Mouse (Mus musculus) lung, adult 2 months (tissue): Measurements from ENCODE around the gene Ngly1.

Source experiments
- CTCF ChIP-seq: fragments of 200-500 bp; IDR thresholded peaks from 2 replicates; pipeline ENCODE4 v1.5.1; 2011; ENCODE audit warnings: mild to moderate bottlenecking, low read length, control low read depth; ENCODE audit not compliant: insufficient read depth
- POLR2A ChIP-seq: fragments of 200-500 bp; IDR thresholded peaks from 2 replicates; pipeline ENCODE4 v1.6.1; 2011; ENCODE audit warnings: low read depth, mild to moderate bottlenecking, control low read depth, low read length, borderline replicate concordance; ENCODE audit errors: extremely low read depth

GRCm38 (mm10) chr14:16256209-16256608 is 7.1 kb downstream of the Ngly1 start:
- TF ChIP-seq POLR2A, result no peak
- TF ChIP-seq CTCF, result no peak
